Mouse (Mus musculus) liver, adult 2 months (tissue): ENCODE results near the gene Hsd11b2. TPM values are rescaled to one million over a fixed set of nuclear protein-coding genes. Genes with fewer than 3 reads are reported as not detected.

Experiments
- DNase-seq: peaks from one replicate; pipeline ENCODE4 v3.0.0-alpha.2; 2011; ENCODE audit warnings: low read depth, low spot score; ENCODE audit errors: extremely low read depth
- H3K27ac ChIP-seq: fragments of 200-500 bp; replicated peaks from 2 replicates; pipeline ENCODE4 v1.5.1; 2012; ENCODE audit warnings: low read depth, mild to moderate bottlenecking, control low read depth, inconsistent platforms, low read length; ENCODE audit not compliant: insufficient read depth
- H3K27me3 ChIP-seq: fragments of 200-500 bp; 2 replicates; pipeline ENCODE4 v1.6.1; 2012; ENCODE audit warnings: mild to moderate bottlenecking, moderate library complexity, low read length, inconsistent platforms; ENCODE audit not compliant: control insufficient read depth, insufficient read depth
- H3K36me3 ChIP-seq: fragments of 200-500 bp; 2 replicates; pipeline ENCODE4 v1.6.1; 2012; ENCODE audit warnings: low read length, inconsistent platforms; ENCODE audit not compliant: control insufficient read depth, insufficient read depth
- H3K4me1 ChIP-seq: fragments of 200-500 bp; 2 replicates; pipeline ENCODE4 v1.6.1; 2011; ENCODE audit warnings: low read length; ENCODE audit not compliant: control insufficient read depth, insufficient read depth
- H3K4me3 ChIP-seq: fragments of 200-500 bp; 2 replicates; pipeline ENCODE4 v1.5.1; 2011; ENCODE audit warnings: low read depth, mild to moderate bottlenecking, control low read depth, low read length, moderate library complexity; ENCODE audit not compliant: insufficient read depth
- H3K79me2 ChIP-seq: fragments of 200-500 bp; 2 replicates; pipeline ENCODE4 v1.6.1; 2012; ENCODE audit warnings: inconsistent platforms, mild to moderate bottlenecking, low read length, moderate library complexity; ENCODE audit not compliant: control insufficient read depth, insufficient read depth
- H3K9ac ChIP-seq: fragments of 200-500 bp; 2 replicates; pipeline ENCODE4 v1.6.1; 2012; ENCODE audit warnings: low read depth, mild to moderate bottlenecking, control low read depth, inconsistent platforms, low read length
- CTCF ChIP-seq: fragments of 200-500 bp; IDR thresholded peaks from 2 replicates; pipeline ENCODE4 v1.5.1; 2011; ENCODE audit warnings: low read depth, low read length, control low read depth
- POLR2A ChIP-seq: fragments of 200-500 bp; IDR thresholded peaks from 2 replicates; pipeline ENCODE4 v1.6.1; 2011; ENCODE audit warnings: low read length, control low read depth; ENCODE audit not compliant: insufficient read depth; ENCODE audit errors: extremely low read depth
- WGBS: fragments of 180-500 bp; shearing (Covaris S2); methylation state at CpG from one replicate; pipeline ENCODE4 v1.1.7; 2018; 5-methylcytosine and 5-hydroxymethylcytosine counted together
- polyA plus RNA-seq: library from polyadenylated mRNA; depleted of rRNA; stranded (reverse); fragments of >200 nt; gene quantifications from 2 replicates; pipeline ENCODE4 v1.2.3, GENCODE M21; 2012
- total RNA-seq: library from RNA; depleted of rRNA; stranded (reverse); fragments of >200 nt; gene quantifications from 2 replicates; pipeline ENCODE4 v1.2.3, GENCODE M21; 2014

Hsd11b2 gene
- total and polyA plus RNA-seq, 2 experiments: 0.09 TPM; not detected in 1

DNA sequence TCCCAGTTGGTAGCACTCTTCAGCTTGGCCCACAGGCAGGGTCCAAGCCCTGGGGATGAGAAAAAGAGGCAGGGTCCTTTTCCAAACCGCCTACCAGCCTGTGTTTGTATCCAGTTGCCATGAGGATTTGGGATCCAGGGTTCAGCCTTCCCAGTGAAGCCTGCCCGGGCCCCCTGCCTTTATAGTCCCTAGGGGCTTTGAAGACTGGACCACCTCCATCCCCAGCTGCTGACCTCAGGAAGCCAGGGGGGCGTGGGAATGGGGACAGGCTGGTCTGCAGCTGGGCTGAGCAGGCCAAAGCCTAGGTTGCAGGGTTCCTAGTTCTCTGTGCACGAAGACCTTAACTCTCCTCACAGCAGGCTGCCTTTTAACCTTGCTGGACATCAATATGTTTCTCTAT, 43.3 kb upstream of the Hsd11b2 start:
- WGBS: 91% methylated on average over 4 of the region's 4 CpGs
- DNase-seq: no peak
- Histone ChIP-seq H3K79me2 (no peaks in the 10 kb centered on the region), H3K4me1 (peaks cover 9% of the 10 kb centered on the region; the same call in 1 of the 2 replicates), H3K36me3 (no peaks in the 10 kb centered on the region), H3K27me3 (no peaks in the 10 kb centered on the region), H3K9ac (no peak overlapping the region), H3K4me3 (no peak overlapping the region), H3K27ac (no peak overlapping the region)
- no peak for TF ChIP-seq CTCF
- TF ChIP-seq POLR2A: no peak

GRCm38 (mm10) chr8:105475742-105476141, 42.8 kb upstream of the Hsd11b2 start:
- WGBS: 91% methylated on average over 8 of the region's 8 CpGs
- Histone ChIP-seq H3K4me3 (no peak overlapping the region), H3K36me3 (no peaks in the 10 kb centered on the region), H3K4me1 (peaks cover 9% of the 10 kb centered on the region; the same call in 1 of the 2 replicates), H3K27ac (no peak overlapping the region), H3K27me3 (no peaks in the 10 kb centered on the region), H3K9ac (no peak overlapping the region), H3K79me2 (no peaks in the 10 kb centered on the region)
- DNase-seq: no peak
- TF ChIP-seq POLR2A (no peak), CTCF (no peak)

DNA sequence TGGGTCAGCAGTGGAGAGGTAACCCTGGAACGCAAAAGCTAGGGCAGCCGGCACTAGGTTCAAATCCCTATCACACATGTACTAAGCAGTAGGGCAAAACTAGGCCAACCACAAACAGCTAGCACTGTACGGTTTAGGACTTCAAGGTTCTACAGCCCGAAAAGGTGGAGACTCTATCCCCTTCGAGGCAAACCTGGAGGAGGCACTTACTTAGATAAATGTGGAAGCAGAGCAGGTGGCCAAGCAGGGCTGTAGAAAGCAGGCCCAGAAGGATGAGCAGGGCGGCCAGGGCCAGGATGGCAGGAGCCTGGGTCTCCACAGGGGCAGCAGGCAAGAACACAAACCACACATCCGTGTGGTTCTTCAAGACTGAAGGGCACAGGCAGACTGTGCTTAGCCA, 42.4 kb upstream of the Hsd11b2 start:
- no peak for DNase-seq
- 93% methylated on average over 7 of the region's 7 CpGs for WGBS
- Histone ChIP-seq H3K9ac (no peak overlapping the region), H3K27ac (no peak overlapping the region), H3K27me3 (no peaks in the 10 kb centered on the region), H3K4me1 (peaks cover 9% of the 10 kb centered on the region; the same call in 1 of the 2 replicates), H3K36me3 (no peaks in the 10 kb centered on the region), H3K79me2 (no peaks in the 10 kb centered on the region), H3K4me3 (no peak overlapping the region)
- TF ChIP-seq POLR2A: no peak
- TF ChIP-seq CTCF: no peak

DNA sequence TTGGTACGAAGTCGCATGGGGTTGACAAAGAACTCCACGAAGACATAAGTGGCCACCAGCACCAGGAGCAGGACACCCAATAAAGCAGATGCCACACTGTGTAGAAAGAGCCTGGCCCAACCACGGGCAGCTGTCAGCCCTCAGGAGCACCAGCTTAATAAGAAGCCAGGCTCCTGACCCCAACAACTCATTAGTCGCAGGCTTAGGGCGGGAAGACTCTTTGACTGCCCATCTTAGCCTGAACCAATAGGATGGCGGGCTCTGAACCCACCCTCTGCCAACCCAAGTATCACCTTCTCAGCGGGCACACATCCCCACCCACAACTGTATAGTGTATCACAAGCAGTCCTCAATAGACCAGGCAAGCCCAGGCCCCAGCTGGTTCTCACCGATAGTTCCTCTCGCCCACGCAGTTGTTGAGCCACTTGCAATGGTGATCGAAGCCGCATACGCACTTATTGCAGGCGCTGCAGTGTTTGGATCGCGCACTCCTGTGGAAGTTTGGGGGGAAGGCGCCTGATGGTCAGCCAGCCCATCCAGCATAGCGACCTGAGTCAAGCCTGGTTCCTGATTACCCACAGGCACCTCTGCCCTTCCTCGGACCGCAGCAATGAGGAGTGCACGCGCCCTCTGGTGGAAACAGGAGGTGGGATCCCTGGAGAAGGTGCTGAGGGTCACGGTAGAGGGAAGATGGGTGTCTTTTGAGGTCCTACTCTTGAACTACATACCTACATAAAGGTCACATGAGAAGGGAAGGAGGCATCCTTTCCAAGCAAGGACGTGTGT, 41.7 kb upstream of the Hsd11b2 start:
- 47% methylated on average over 25 of the region's 25 CpGs for WGBS
- Histone ChIP-seq H3K79me2 (no peaks in the 10 kb centered on the region), H3K27ac (no peak overlapping the region), H3K4me1 (peaks cover 6% of the 10 kb centered on the region; the same call in 1 of the 2 replicates), H3K9ac (no peak overlapping the region), H3K4me3 (no peak overlapping the region), H3K36me3 (no peaks in the 10 kb centered on the region), H3K27me3 (no peaks in the 10 kb centered on the region)
- TF ChIP-seq CTCF (peak; percentile 90), POLR2A (no peak)
- DNase-seq: peak; percentile 19

- H3K36me3 ChIP-seq: no peaks in the 10 kb centered on the region
- DNase-seq: no peak
- H3K4me3 ChIP-seq: no peak overlapping the region
- H3K27ac ChIP-seq: no peak overlapping the region
- H3K27me3 ChIP-seq: no peaks in the 10 kb centered on the region
- H3K79me2 ChIP-seq: no peaks in the 10 kb centered on the region
- TF ChIP-seq POLR2A (no peak), CTCF (no peak)
- no peak overlapping the region for H3K9ac ChIP-seq
- WGBS: 86% methylated on average over 3 of the region's 3 CpGs
- peaks cover 6% of the 10 kb centered on the region; the same call in 1 of the 2 replicates for H3K4me1 ChIP-seq
These were observed 40.8 kb upstream of the Hsd11b2 start for GRCm38 (mm10) chr8:105477792-105478191.

DNA sequence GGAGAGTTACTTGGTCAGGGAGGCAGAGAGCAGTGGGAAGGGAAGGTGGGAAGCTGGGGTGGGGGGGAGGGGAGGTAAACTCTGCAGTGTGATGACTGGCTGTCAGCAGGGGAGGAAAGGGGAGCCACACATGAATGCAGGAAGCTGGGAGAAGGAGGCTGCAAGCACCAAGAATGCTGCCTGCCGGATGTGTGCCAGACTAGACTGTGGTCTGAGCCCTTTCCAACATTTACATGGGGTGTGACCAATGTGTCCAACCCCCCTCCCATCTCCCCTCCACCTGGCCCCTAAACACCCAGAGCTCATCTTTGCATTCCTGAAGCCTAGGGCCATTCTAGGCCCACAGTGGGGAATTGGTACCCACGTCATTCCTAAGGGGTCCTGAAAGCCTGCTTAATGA, 37.5 kb upstream of the Hsd11b2 start:
- Histone ChIP-seq H3K36me3 (no peaks in the 10 kb centered on the region), H3K4me1 (no peaks in the 10 kb centered on the region), H3K27ac (no peak overlapping the region), H3K79me2 (no peaks in the 10 kb centered on the region), H3K27me3 (no peaks in the 10 kb centered on the region), H3K9ac (no peak overlapping the region), H3K4me3 (no peak overlapping the region)
- WGBS: 49% methylated on average over 2 of the region's 2 CpGs
- TF ChIP-seq POLR2A (no peak), CTCF (no peak)
- DNase-seq: no peak
